Mouse (Mus musculus) testis, postnatal 10 days (tissue): ENCODE measurements around the gene Cux1.

ENCODE experiments used
- DNase-seq: peaks from one replicate; pipeline ENCODE4 v3.0.0; 2021; ENCODE audit warnings: low spot score

The Cux1 gene

DNA sequence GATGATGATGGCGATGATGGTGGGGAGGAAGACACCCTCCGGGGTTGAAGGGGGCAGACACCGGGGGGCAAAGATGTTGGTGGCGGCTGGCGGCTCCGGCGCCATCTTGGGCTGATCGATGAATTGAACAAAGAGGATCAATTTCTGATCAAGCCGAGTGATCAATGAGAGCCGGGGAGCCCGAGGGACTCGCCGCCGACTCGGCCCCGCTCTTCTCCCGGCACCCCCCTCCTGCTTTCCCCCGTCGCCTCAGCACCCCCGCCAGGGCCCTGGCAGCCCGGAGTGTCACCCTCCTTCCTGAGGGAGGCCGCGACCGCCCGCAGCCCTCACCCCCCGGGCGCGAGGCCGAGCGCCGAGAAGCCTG is 496 bp downstream of the Cux1 start:
- peak; percentile 66 for DNase-seq

GRCm38 (mm10) chr5:136566001-136566811 is 1.1 kb downstream of the Cux1 start:
- peak; percentile 68 for DNase-seq

- peak; percentile 67 for DNase-seq
These were observed 1.9 kb downstream of the Cux1 start for GRCm38 (mm10) chr5:136565311-136565811.

GRCm38 (mm10) chr5:136564613-136565299 is 2.5 kb downstream of the Cux1 start:
- DNase-seq = no peak

DNA sequence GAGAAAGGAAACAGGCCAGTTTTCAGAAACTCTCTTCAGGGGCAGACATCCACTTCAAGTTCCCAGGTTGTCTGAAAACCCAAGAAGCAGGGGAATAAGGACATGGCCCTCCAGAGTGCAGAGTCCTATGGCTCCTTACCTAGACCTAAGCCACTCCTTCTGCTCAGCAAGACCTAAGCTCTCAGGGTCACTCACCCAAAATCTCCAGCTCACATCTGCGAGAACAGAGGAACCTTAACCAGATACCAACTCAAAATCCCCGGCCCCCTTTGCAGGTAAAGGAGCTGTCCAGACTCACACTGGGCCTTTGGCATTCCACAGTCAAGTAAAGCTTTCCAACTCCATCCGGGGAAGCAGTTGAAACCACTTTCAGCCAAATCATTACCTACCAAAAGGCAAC is 3.3 kb downstream of the Cux1 start:
- no peak for DNase-seq

DNA sequence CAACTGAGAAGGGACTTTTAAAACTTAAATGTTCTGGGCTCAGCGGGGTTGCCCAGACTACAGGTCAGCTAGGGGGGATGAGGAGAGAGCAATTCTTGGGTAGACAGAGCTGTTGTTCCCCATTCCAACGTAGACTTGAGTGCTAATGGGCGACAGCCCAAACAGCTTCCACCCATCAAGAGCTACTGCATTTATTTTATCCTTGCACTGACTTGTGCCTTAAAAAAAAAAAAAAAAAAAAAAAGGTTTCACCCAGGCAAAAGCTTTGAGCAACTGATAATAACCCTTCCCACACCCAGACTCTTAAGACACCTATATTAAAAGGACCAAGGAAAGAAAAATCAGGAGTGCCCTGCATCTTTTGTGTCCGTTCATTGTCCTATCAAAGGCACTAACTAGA is 4.2 kb downstream of the Cux1 start:
- no peak for DNase-seq

DNA sequence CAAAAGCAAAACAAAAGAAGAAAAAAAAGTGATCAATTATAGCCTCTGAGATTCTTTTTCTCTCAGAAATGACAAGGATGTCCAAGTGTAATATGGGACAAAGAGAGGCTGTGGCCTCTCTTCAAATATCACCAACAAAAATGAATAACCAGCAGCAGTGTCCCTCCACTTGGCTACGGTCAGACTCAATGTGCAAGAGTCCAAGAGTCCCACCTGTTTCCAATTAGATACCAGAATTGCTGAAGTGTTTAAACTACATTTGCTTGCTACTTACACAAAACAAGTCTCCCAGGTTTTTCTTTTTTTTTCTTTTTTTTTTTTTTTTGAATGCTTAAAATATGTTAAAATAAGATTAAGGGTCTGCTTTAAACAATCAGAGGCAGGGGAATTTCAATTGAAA is 5.1 kb downstream of the Cux1 start:
- DNase-seq = no peak

GRCm38 (mm10) chr5:136561641-136562040 is 5.6 kb downstream of the Cux1 start:
- DNase-seq = no peak

DNA sequence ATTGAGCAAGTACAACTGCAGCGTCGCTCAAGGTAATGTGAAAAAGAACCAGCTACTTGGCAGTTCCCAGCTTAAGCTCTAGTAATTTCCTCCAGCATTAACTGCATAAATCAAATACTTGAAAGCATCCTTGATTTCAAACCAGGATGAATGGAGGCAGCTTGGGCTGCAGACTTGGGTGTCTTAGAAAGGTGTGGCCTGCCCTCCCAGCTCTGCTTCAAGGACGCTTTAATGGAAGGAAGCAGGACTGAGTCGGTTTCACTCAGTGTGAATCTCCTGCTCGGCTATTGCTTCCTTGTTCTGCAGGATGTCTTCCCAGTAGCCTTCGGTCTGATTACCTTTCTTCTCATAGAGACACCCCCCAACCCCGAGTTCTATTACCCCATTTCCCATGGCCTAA is 6.6 kb downstream of the Cux1 start:
- DNase-seq = no peak

GRCm38 (mm10) chr5:136557446-136557845 is 9.8 kb downstream of the Cux1 start:
- DNase-seq = no peak

DNA sequence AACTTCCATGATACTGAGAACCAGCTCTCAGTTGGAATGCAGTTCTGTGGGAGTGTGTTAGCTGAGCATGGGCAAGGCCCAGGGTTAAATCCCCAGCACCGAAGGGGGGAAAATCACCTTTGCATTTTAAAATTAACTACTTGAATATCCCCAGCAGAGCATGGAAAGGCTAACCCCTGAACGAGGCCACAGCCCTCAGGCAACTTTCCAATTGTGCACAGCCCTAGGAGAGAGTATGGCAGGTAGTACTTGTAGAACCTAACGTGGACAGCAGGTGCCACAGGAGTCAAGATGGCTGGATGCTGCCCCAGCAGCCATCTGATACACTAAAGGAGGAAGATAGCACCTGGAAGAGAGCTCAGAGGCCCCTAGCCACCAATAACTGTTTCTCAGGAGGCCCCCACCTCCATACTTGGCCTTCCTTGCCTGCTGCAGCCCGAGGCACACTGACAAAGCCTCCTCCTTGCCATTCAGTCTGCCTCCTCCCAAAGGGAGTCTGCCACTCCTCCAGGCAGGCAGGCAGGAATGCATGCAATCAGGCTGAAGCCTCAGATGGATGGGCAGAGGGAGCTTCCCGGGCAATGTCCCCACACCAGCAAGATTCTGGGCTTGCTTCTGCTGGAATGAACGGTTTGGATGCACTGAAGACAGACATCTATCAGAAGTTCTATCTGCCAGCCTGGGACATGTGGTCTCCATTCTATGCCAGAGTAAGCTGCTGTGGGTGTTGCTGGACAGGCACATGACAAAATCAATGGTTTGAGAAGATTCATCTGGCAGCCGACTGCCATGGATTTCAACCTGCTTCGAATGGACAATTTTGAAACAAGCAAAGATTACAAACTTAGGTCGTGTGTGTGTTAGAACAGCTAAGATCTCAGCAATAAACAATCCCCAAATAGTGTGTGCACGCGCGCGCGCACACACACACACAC is 10.7 kb downstream of the Cux1 start:
- no peak for DNase-seq

GRCm38 (mm10) chr5:136555703-136556102 is 11.6 kb downstream of the Cux1 start:
- peak; percentile 80 for DNase-seq

- DNase-seq = no peak
These were observed 14.5 kb downstream of the Cux1 start for GRCm38 (mm10) chr5:136552832-136553231.

GRCm38 (mm10) chr5:136552093-136552492 is 15.2 kb downstream of the Cux1 start:
- DNase-seq = no peak

DNA sequence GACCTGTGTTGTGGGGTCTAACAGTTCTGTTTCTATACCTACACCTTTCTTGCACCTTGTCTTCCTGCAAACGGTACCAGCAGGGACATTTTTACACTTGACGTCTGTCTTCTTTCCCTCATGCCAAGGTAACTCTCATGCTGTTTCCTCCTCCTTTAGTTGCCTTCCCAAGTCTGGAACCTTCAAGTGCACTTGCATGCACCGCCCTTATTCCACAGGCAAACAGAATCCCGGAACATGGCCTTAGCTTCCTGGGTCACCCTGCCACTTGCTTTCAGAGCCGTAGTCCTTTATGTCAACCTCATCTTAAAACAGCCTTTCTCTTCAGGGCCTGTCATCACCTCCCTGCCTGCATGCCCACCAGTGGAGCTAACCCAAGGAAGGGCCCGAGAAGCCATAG is 15.7 kb downstream of the Cux1 start:
- DNase-seq = no peak

- DNase-seq = no peak
These were observed 16.6 kb downstream of the Cux1 start for GRCm38 (mm10) chr5:136550726-136551125.

GRCm38 (mm10) chr5:136548776-136549175 is 18.5 kb downstream of the Cux1 start:
- no peak for DNase-seq

DNA sequence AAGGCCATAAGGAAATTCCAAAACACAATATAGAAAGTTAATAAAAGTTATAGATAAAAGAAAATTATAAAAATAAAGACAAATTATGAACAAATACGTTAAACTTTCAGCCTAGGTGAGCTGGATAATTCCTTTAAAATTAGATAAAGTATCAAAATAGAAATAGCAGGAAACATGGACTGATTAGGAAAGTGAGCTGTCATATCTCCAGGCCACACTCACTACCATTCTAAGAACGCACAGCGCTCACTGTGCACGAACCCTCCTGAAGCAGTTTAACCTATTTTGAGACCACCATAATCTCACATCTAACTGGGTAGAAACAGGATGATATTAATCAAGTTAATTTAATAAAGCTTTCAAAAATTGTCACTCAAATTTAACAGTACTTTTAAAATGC is 22.2 kb downstream of the Cux1 start:
- no peak for DNase-seq

- no peak for DNase-seq
These were observed 24.1 kb downstream of the Cux1 start for GRCm38 (mm10) chr5:136543171-136543570.

GRCm38 (mm10) chr5:136540952-136541351 is 26.3 kb downstream of the Cux1 start:
- DNase-seq = peak; percentile 65

DNA sequence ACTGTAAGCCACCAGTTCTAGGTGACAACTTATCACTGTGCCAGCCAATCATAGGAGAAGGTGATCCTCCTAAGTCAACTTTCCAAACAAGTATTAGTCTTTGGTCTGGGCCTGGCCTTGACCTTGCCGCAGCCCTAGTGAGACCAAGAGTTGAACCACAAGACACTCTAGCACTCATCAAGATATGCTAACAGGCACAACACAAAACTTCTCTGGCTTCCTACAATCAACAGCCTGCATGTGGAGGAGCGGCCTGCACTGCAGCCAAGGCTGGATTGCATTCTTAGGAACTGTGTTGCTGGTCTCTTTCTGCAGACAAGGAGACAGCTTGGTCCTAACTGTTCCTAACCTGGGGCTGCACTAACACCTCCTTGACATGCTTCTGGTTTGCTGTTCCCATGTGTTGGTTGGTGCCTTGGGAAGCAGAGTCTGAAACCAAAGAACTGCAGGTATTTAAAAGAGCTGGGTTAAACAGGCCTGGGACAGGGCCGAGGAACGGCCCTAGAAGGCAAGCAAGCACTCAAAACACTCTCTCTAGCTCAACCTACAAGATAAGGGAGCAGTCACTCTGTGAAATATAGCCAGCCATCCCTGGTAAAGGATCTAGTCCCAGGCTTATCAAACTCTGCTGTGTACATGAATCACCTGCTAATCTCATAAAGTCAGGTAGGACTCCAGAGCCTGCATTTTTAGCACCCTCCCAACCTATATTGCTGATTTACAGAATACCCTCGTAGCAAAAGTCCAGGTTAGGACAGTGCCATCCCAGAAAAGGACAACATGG is 27.0 kb downstream of the Cux1 start:
- DNase-seq = no peak

DNA sequence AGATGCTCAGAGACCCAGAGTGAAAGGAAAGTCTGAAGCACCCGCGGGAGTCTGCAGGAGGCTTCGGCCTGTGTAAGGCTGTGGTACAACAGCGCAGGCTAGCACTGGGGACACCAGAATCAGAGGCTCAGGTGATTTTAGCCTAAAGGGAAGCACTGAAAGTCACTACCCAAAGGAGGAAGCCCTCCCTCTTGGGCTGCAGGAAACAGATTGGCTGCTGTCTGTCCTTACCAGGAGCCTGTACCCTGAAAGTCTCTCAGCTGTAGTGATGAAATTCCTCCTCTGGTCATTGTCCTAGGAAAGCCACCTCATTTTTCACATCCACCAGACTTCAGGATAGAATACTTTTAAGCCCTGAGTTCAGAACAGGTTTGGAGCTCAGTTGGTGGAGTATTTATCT is 30.5 kb downstream of the Cux1 start:
- no peak for DNase-seq
